Mouse (Mus musculus): ENCODE data around the gene Gm11568. TPM values are rescaled to one million over a fixed set of nuclear protein-coding genes. Genes with fewer than 3 reads are reported as not detected.
"Not testable (repeated sequence)": the region's sequence is repeated elsewhere in the genome, so short reads cannot be mapped to it uniquely, and the experiment has no call there.

Gene Gm11568
- 1.4 TPM in 2 replicates for polyA plus RNA-seq (2015; fragmentation: Nextera tagmentation; extraction: Ambion mirVana)

DNA sequence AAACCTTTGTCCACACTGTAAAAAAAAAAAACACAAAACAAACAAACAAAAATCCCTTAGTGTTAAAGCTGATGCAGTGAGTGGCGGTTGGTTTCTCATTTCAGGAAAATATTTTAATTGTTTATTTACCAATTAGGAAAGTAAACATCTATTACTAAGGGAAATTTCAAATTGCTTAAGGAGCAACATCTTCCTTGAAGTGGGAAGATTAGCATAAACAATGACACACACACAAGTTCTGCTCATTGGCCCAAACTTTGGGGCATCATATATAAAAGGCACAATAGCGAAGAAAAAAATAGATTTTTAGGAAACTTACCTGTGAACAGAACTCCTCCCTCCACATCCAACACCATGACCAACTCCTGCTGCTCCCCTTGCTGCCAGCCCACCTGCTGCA lies at the start of gene Gm11568:
Gene Gm11568, plus strand, starts transcription at position 301 of the 400 bp plus-strand sequence.
- H3K4me1 ChIP-seq: no peaks in the 10 kb centered on the region
- no peak within 1 kb of the TSS for H3K4me2 ChIP-seq (replicated peaks)
- no peaks in the 10 kb centered on the region for H3K9me3 ChIP-seq (replicated peaks)
- no peak within 1 kb of the TSS for H3K4me3 ChIP-seq (replicated peaks)
- H3K36me3 ChIP-seq: no peaks in the 10 kb centered on the region
- 75% methylated on average over 2 of the region's 2 CpGs for WGBS
- no peaks in the 10 kb centered on the region for H3K27me3 ChIP-seq
- no peak within 1 kb of the TSS for H3K9ac ChIP-seq
- ATAC-seq (ENCODE audit: insufficient number of reproducible peaks, low FRiP score, low TSS enrichment, low read depth): no peak
- no peak within 1 kb of the TSS for H3K27ac ChIP-seq (replicated peaks)

DNA sequence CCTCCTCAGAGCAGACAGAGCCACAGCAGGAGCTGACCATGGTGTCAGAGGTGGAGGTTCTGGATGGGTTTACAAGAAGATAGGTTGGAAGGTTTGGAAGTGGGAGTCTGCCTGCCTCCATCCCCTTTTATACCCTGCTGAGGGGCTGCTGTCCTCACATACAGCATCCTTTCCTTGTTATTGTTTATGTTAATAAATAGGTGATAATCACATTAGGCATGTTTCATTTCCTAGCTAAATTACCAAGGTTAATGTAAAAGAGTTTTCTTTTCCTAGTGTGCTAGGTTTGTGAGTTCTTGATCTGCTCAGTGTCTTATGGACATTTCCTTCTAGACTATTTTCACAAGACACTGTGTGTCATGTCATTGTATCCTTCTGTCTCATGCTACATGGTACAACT lies 47.9 kb upstream of the Gm11568 start, which contains the start of gene Krtap4-13:
Gene Krtap4-13, minus strand, starts transcription at position 101 of the 400 bp plus-strand sequence.
- ATAC-seq (ENCODE audit: insufficient number of reproducible peaks, low FRiP score, low TSS enrichment, low read depth); H3K9ac ChIP-seq; H3K4me3 ChIP-seq (replicated peaks); H3K4me1 ChIP-seq; H3K27me3 ChIP-seq; H3K36me3 ChIP-seq; H3K4me2 ChIP-seq (replicated peaks); H3K9me3 ChIP-seq (replicated peaks); H3K27ac ChIP-seq (replicated peaks): not testable (repeated sequence)

DNA sequence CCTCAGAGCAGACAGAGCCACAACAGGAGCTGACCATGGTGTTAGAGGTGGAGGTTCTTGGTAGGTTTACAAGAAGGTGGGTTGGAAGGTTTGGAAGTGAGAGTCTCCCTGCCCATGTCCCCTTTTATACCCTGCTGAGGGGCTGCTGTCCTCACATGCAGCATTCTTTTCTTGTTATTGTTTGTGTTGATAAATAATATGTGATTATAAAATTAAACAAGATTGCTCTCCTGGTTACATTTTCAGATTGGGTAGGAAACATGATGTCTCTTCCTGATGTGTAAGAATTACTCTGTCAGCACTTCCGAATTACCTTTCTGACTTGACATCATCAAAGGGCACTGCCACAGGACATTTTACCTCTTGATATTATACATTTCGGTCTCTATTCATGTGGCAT lies 42.2 kb upstream of the Gm11568 start, which contains the start of gene Gm11564:
Gene Gm11564, minus strand, starts transcription at position 101 of the 400 bp plus-strand sequence.
- not testable (repeated sequence) for H3K27ac ChIP-seq (replicated peaks); H3K9me3 ChIP-seq (replicated peaks); H3K36me3 ChIP-seq; H3K4me2 ChIP-seq (replicated peaks); H3K27me3 ChIP-seq; H3K9ac ChIP-seq; H3K4me1 ChIP-seq; ATAC-seq (ENCODE audit: insufficient number of reproducible peaks, low FRiP score, low TSS enrichment, low read depth); H3K4me3 ChIP-seq (replicated peaks)
- WGBS: 77% methylated on average over 2 of the region's 2 CpGs

DNA sequence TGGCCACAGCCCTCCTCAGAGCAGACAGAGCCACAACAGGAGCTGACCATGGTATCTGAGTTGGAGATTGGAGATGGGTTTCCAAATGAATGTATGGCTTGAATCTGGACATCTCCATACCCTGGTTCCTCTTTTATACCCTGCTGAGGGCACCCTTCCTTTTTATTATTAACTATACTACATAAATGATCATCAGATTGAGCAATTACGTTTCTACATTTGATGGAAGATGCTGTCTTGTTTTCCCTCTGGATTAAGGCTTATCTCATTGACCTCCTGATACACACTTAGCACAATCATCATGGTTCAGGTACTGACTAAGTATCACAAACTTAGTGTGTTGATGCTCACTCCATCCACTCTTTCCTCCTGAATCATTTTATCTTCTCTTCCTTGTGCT lies 19.8 kb upstream of the Gm11568 start, which contains the start of gene 2300003K06Rik:
Gene 2300003K06Rik, minus strand, starts transcription at position 101 of the 400 bp plus-strand sequence.
- Histone ChIP-seq H3K27ac (replicated peaks) (no peak within 1 kb of the TSS), H3K4me1 (no peaks in the 10 kb centered on the region), H3K9ac (no peak within 1 kb of the TSS), H3K27me3 (no peaks in the 10 kb centered on the region), H3K4me3 (replicated peaks) (no peak within 1 kb of the TSS), H3K36me3 (no peaks in the 10 kb centered on the region), H3K4me2 (replicated peaks) (no peak within 1 kb of the TSS), H3K9me3 (replicated peaks) (no peaks in the 10 kb centered on the region)
- no peak for ATAC-seq (ENCODE audit: insufficient number of reproducible peaks, low FRiP score, low TSS enrichment, low read depth)
- 54% methylated on average over 1 of the region's 1 CpGs for WGBS

DNA sequence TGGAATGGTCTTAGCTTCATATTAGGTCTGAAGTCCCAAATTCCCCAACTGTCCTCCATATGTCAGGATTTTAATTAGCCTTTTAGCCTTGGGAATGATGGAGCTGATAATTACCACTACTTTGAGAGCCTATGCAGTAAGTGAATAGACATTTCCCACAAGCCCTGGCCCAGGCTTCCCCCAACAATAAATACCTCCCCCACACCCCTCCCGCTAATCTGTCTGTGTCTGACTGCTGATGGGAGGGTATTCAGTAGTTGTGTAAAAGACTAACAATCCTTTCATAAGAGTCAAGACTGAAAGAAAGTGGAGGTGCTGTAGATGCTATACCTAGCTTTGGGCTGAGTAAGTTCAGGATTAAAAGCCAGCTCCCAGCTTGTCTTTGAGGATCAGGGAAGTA lies 15.5 kb upstream of the Gm11568 start:
- 87% methylated on average over 1 of the region's 1 CpGs for WGBS
- no peak overlapping the region for H3K4me2 ChIP-seq (replicated peaks)
- H3K27ac ChIP-seq (replicated peaks): no peak overlapping the region
- no peaks in the 10 kb centered on the region for H3K36me3 ChIP-seq
- no peak for ATAC-seq (ENCODE audit: insufficient number of reproducible peaks, low FRiP score, low TSS enrichment, low read depth)
- H3K9ac ChIP-seq: no peak overlapping the region
- H3K4me3 ChIP-seq (replicated peaks): no peak overlapping the region
- H3K9me3 ChIP-seq (replicated peaks): no peaks in the 10 kb centered on the region
- no peaks in the 10 kb centered on the region for H3K4me1 ChIP-seq
- no peaks in the 10 kb centered on the region for H3K27me3 ChIP-seq

DNA sequence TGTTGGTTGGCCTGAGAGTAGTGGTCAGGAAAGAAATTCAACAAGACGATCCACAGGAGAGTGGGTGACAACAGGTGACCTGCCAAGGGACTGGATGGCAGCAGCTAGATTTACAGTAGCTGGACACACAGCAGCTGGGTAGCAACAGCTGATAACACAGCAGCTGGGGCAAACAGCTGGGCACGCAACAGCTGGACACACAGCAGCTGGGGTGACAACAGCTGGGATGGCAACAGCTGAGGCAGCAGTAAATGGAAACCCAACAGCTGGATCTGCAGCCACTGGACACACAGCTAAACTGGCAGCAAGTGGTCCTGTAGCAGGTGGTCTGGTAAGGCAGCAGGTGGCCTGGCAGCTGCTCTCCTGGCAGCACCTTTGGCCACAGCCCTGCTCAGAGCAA lies 11.0 kb upstream of the Gm11568 start:
- Histone ChIP-seq H3K9me3 (replicated peaks) (no peaks in the 10 kb centered on the region), H3K9ac (no peak overlapping the region), H3K4me2 (replicated peaks) (no peak overlapping the region), H3K36me3 (no peaks in the 10 kb centered on the region), H3K4me1 (no peaks in the 10 kb centered on the region), H3K27ac (replicated peaks) (no peak overlapping the region), H3K27me3 (no peaks in the 10 kb centered on the region), H3K4me3 (replicated peaks) (no peak overlapping the region)
- WGBS: 87% methylated on average over 2 of the region's 2 CpGs
- no peak for ATAC-seq (ENCODE audit: insufficient number of reproducible peaks, low FRiP score, low TSS enrichment, low read depth)

DNA sequence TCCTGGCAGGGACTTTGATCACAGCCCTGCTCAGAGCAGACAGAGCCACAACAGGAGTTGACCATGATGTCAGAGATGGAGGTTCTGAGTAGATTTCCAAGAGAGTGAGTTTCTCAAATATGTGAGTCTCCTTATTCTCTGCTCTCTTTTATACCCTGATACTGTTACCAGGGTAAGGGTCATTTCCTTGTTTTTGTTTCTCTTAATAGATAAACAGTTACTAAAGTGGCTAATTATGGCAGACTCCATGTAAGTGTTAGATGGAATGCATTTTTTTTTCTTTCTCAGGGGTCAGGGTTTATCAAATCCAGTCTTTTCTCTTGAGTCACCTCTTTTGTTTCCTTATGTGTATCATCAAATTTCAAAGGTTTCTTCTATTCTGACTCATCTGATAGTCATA lies 6.2 kb upstream of the Gm11568 start, which contains the start of gene Krtap4-16:
Gene Krtap4-16, minus strand, starts transcription at position 101 of the 400 bp plus-strand sequence.
- Histone ChIP-seq H3K4me1 (no peaks in the 10 kb centered on the region), H3K27ac (replicated peaks) (no peak within 1 kb of the TSS), H3K9me3 (replicated peaks) (no peaks in the 10 kb centered on the region), H3K4me2 (replicated peaks) (no peak within 1 kb of the TSS), H3K36me3 (no peaks in the 10 kb centered on the region), H3K4me3 (replicated peaks) (no peak within 1 kb of the TSS), H3K9ac (no peak within 1 kb of the TSS), H3K27me3 (no peaks in the 10 kb centered on the region)
- no peak for ATAC-seq (ENCODE audit: insufficient number of reproducible peaks, low FRiP score, low TSS enrichment, low read depth)

DNA sequence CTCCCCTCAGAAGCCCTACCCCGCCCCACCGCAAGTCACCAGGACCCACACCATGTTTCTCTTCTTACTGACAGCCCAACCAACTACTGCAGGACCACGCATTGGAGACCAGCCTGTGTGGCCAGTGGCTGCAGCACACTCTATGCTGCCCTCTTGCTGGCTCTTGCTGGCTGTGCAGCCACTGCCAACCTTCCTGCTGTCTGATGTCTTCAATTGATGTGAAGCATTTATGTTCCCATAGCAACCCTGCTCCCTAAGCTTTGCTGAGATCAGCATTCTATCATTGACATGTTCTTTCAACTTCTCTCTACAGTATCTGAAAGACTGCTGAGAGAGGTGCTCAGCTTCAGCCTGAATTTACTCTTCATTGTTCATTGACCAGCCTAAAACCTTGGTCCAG lies 3.6 kb upstream of the Gm11568 start:
- no peak for ATAC-seq (ENCODE audit: insufficient number of reproducible peaks, low FRiP score, low TSS enrichment, low read depth)
- H3K4me1 ChIP-seq: no peaks in the 10 kb centered on the region
- no peak overlapping the region for H3K9ac ChIP-seq
- 67% methylated on average over 3 of the region's 3 CpGs for whole genome bisulfite sequencing
- H3K27ac ChIP-seq (replicated peaks): no peak overlapping the region
- H3K4me3 ChIP-seq (replicated peaks): no peak overlapping the region
- no peak overlapping the region for H3K4me2 ChIP-seq (replicated peaks)
- H3K9me3 ChIP-seq (replicated peaks): no peaks in the 10 kb centered on the region
- H3K36me3 ChIP-seq: no peaks in the 10 kb centered on the region
- no peaks in the 10 kb centered on the region for H3K27me3 ChIP-seq

DNA sequence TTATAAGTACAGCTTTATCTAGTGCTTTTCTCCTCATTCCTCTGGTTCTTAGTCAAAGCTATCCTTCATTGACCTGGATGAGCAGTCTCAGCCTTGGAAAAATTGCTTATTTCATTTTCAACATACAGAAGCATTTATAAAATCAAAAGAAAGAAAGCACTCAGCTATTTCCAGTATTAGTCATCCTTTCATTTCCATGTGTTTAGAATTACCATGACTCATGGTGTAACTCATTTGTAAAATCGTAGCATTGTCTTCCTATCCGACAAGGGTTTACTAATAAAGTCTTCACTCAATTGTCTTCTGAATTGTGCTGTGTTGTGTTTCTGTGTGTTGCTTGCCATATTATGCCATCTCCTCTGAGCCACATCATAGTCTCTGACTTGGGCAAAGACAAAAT lies 1.0 kb downstream of the Gm11568 start:
- WGBS: 38% methylated on average over 2 of the region's 2 CpGs
- Histone ChIP-seq H3K4me3 (replicated peaks) (no peak overlapping the region), H3K27ac (replicated peaks) (no peak overlapping the region), H3K9ac (no peak overlapping the region), H3K4me1 (no peaks in the 10 kb centered on the region), H3K27me3 (no peaks in the 10 kb centered on the region), H3K4me2 (replicated peaks) (no peak overlapping the region), H3K36me3 (no peaks in the 10 kb centered on the region), H3K9me3 (replicated peaks) (no peaks in the 10 kb centered on the region)
- ATAC-seq (ENCODE audit: insufficient number of reproducible peaks, low FRiP score, low TSS enrichment, low read depth): no peak

DNA sequence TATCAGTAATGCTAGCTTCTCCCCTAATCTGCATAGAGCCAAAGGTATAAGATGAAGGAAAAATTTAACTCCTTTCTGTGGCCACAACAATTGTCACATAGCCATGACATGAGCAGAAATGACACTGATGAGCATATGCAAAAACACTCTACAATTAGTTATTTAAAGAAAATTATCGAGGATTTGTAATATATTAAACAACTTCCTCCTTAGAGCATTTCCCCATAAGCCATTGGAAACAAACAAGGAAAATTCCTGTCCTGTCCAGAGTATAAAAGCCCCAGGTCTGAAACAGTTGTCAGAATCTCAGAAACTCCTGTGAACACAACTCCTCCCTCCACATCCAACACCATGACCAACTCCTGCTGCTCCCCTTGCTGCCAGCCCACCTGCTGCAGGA lies 6.5 kb downstream of the Gm11568 start, which contains the start of gene Gm11559:
Gene Gm11559, plus strand, starts transcription at position 301 of the 400 bp plus-strand sequence.
- H3K36me3 ChIP-seq; ATAC-seq (ENCODE audit: insufficient number of reproducible peaks, low FRiP score, low TSS enrichment, low read depth); H3K4me3 ChIP-seq (replicated peaks); H3K4me2 ChIP-seq (replicated peaks); H3K4me1 ChIP-seq; H3K27me3 ChIP-seq; H3K27ac ChIP-seq (replicated peaks); H3K9ac ChIP-seq; H3K9me3 ChIP-seq (replicated peaks): not testable (repeated sequence)
- 51% methylated on average over 1 of the region's 1 CpGs for WGBS

DNA sequence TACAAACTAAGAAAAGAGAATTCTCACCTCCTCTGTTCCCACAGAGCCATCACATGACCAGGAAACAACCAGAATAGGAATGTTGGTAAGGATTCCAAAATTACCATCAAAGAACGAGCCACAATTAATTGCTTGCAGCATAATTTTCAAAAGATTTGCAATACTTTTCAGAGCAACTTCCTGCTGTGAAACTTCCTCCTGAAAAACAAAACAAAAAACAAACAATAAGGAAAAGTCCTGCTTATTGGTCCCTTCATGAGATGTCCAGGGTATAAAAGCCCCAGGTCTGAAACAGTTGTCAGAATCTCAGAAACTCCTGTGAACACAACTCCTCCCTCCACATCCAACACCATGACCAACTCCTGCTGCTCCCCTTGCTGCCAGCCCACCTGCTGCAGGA lies 15.4 kb downstream of the Gm11568 start, which contains the start of gene Krtap9-1:
Gene Krtap9-1, plus strand, starts transcription at position 301 of the 400 bp plus-strand sequence.
- not testable (repeated sequence) for H3K27ac ChIP-seq (replicated peaks); H3K9ac ChIP-seq; H3K36me3 ChIP-seq; H3K9me3 ChIP-seq (replicated peaks); H3K4me3 ChIP-seq (replicated peaks); H3K4me1 ChIP-seq; H3K4me2 ChIP-seq (replicated peaks); ATAC-seq (ENCODE audit: insufficient number of reproducible peaks, low FRiP score, low TSS enrichment, low read depth); H3K27me3 ChIP-seq
- WGBS: 50% methylated on average over 1 of the region's 1 CpGs

DNA sequence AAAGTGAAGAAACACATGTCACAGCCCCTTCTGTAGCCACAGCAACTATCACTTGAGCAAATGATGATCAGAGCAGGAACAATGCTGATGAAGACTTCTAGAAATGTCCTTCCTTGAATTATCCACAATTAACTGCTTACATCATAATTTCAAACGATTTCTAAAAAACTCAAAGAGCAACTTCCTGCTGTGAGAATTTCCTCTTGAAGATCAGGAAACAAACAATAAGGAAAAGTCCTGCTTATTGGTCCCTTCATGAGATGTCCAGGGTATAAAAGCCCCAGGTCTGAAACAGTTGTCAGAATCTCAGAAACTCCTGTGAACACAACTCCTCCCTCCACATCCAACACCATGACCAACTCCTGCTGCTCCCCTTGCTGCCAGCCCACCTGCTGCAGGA lies 21.2 kb downstream of the Gm11568 start, which contains the start of gene Gm11567:
Gene Gm11567, plus strand, starts transcription at position 301 of the 400 bp plus-strand sequence.
- not testable (repeated sequence) for H3K9me3 ChIP-seq (replicated peaks); H3K4me1 ChIP-seq; H3K4me3 ChIP-seq (replicated peaks); H3K27me3 ChIP-seq; H3K9ac ChIP-seq; H3K27ac ChIP-seq (replicated peaks); H3K4me2 ChIP-seq (replicated peaks); H3K36me3 ChIP-seq; ATAC-seq (ENCODE audit: insufficient number of reproducible peaks, low FRiP score, low TSS enrichment, low read depth)
- WGBS: 49% methylated on average over 1 of the region's 1 CpGs

Measured in embryonic facial prominence, embryonic 15.5 days (tissue).